Mouse (Mus musculus) liver, embryonic 14.5 days (tissue): ENCODE data around the gene Hmcn1. TPM values are rescaled to one million over a fixed set of nuclear protein-coding genes. Genes with fewer than 3 reads are reported as not detected.

Source experiments
- ATAC-seq: fragments of 200-750 bp; cut with Nextera tagmentation; 2 replicates; pipeline ENCODE4 v1.8.0; 2017; ENCODE audit warnings: moderate number of reproducible peaks, mild to moderate bottlenecking, moderate library complexity; ENCODE audit not compliant: insufficient read depth
- DNase-seq, 3 experiments: peaks; one replicate each; pipeline ENCODE4 v3.0.0-alpha.2; 2012 to 2013; ENCODE audit warnings: low read depth in 3 of 3, low spot score in 3 of 3
- H3K27ac ChIP-seq: fragments of 300-500 bp; sonication (generic); 2 replicates; pipeline ENCODE4 v1.5.1; 2014; ENCODE audit warnings: moderate library complexity, mild to moderate bottlenecking, control low read depth, inconsistent platforms
- H3K27me3 ChIP-seq: fragments of 300-500 bp; sonication (generic); 2 replicates; pipeline ENCODE4 v1.6.1; 2014; ENCODE audit warnings: mild to moderate bottlenecking, low read length, moderate library complexity; ENCODE audit not compliant: control insufficient read depth, insufficient read depth
- H3K36me3 ChIP-seq: fragments of 300-500 bp; sonication (generic); replicated peaks from 2 replicates; pipeline ENCODE4 v1.6.1; 2014; ENCODE audit warnings: low read depth; ENCODE audit not compliant: control insufficient read depth, insufficient read depth
- H3K4me1 ChIP-seq, 2 experiments: fragments of 200-500 bp in 1 of 2; fragments of 300-500 bp in 1 of 2; sonication (generic) in 1 of 2; replicated peaks; 2 replicates each; pipeline ENCODE4 v1.6.1; 2012 to 2014; ENCODE audit warnings: antibody characterized with exemption in 1 of 2, inconsistent platforms in 1 of 2, low read length in 1 of 2; ENCODE audit not compliant: control insufficient read depth in 2 of 2, insufficient read depth in 2 of 2
- H3K4me2 ChIP-seq: fragments of 300-500 bp; sonication (generic); 2 replicates; pipeline ENCODE4 v1.6.1; 2014; ENCODE audit warnings: low read depth, mild to moderate bottlenecking, control low read depth, moderate library complexity
- H3K4me3 ChIP-seq, 2 experiments: fragments of 200-500 bp in 1 of 2; fragments of 300-500 bp in 1 of 2; sonication (generic) in 1 of 2; 2 replicates each; pipeline ENCODE4 v1.5.1; 2012 to 2014; ENCODE audit warnings: low read depth in 2 of 2, low read length in 2 of 2, mild to moderate bottlenecking in 2 of 2, control low read depth in 1 of 2, inconsistent platforms in 1 of 2, moderate library complexity in 1 of 2; ENCODE audit not compliant: insufficient read depth in 1 of 2
- H3K9ac ChIP-seq: fragments of 300-500 bp; sonication (generic); replicated peaks from 2 replicates; pipeline ENCODE4 v1.6.1; 2014; ENCODE audit warnings: mild to moderate bottlenecking, control low read depth, moderate library complexity
- H3K9me3 ChIP-seq: fragments of 300-500 bp; sonication (generic); 2 replicates; pipeline ENCODE4 v1.6.1; 2016; ENCODE audit warnings: low read length, mixed read lengths; ENCODE audit not compliant: control insufficient read depth
- CTCF ChIP-seq: IDR thresholded peaks from 2 replicates; pipeline ENCODE4 v1.5.1; 2016; ENCODE audit warnings: antibody characterized with exemption, low read depth, control low read depth
- EP300 ChIP-seq: IDR thresholded peaks from 2 replicates; pipeline ENCODE4 v1.6.1; 2016; ENCODE audit warnings: antibody characterized with exemption, low read depth
- whole genome bisulfite sequencing: fragments of 180-500 bp; shearing (Covaris S2); extraction: QIAGEN DNeasy Blood & Tissue Kit; methylation state at CpG from one replicate; pipeline ENCODE4 v1.1.7; 2014; ENCODE audit not compliant: insufficient replicate concordance; 5-methylcytosine and 5-hydroxymethylcytosine counted together
- polyA plus RNA-seq, 2 experiments: library from polyadenylated mRNA; depleted of rRNA in 1 of 2; stranded (reverse) in 1 of 2; unstranded in 1 of 2; fragments of >200 nt; fragmentation: Nextera tagmentation in 1 of 2; extraction: Ambion mirVana in 1 of 2; gene quantifications; 2 replicates each; pipeline versions ENCODE4 v1.2.1 to v1.2.3; 2012 to 2014

Hmcn1 gene
- polyA plus RNA-seq, 2 experiments: 2.3 to 3.3 TPM

DNA sequence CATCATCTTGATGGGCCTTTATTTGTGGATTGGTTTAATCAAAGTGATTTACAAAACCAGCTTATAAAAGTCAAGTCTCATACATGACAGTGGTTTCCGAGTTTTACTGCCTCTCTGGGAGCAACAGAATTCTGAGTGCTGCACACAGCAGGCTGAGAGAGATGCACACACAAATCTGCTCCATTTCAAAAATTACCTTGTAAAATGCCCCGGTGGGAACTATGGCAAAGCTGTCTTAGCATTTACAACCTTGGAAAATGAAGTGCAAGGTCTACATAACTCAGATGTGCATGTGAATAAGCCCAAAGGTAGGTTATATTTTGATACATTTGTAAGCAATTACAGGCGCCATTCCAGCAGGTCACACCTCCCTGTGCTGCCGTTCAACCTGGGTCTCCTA, 245.5 kb downstream of the Hmcn1 start:
- 61% methylated on average over 4 of the region's 4 CpGs for WGBS
- no peak overlapping the region for H3K4me3 ChIP-seq
- ATAC-seq (no peak), DNase-seq (no peak)
- H3K4me2 ChIP-seq: no peak overlapping the region
- no peaks in the 10 kb centered on the region for H3K9me3 ChIP-seq
- no peak for TF ChIP-seq EP300
- TF ChIP-seq CTCF: no peak
- no peak overlapping the region for H3K27ac ChIP-seq
- no peak overlapping the region for H3K9ac ChIP-seq
- H3K27me3 ChIP-seq: no peaks in the 10 kb centered on the region
- no peaks in the 10 kb centered on the region for H3K4me1 ChIP-seq
- H3K36me3 ChIP-seq: no peaks in the 10 kb centered on the region

DNA sequence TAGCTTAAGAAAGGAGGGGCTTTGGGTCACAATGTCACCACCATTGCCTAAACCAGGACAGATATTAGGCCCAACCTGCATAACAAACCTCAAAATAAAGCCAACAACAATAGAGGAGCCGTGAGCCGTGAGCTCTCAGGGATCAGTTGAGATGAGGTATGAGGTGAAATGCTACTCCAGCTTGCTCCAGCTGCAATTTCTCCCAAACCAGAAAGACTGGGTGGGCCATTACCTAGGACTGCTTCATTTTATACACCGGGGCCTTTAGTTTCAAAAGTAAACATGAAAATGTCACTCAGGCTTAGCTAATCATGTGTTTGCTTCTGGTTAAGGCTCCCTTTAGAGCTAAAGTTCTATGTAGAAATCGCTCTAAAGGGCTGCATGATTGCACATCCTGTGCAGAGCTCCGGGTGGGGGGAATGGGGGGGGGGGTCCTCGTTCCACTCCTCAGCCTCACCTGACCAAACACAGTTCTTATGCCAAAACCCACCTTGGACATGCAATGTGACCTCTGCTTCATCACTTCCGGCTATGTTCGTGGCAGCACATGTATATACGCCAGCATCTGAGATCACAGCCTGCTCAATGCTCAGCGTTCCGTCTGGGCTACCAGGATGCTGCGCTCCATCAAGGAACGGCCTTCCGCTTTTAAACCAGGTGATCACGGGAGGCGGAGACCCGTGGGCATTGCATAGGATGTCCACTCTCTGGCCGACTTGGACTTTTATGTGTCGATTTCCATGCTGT, 250.0 kb downstream of the Hmcn1 start:
- Histone ChIP-seq H3K4me2 (no peak overlapping the region), H3K4me3 (no peak overlapping the region), H3K9me3 (no peaks in the 10 kb centered on the region), H3K27ac (no peak overlapping the region), H3K4me1 (no peaks in the 10 kb centered on the region), H3K27me3 (no peaks in the 10 kb centered on the region), H3K36me3 (no peaks in the 10 kb centered on the region), H3K9ac (no peak overlapping the region)
- WGBS: 69% methylated on average over 19 of the region's 19 CpGs
- TF ChIP-seq EP300: no peak
- TF ChIP-seq CTCF: no peak
- ATAC-seq: no peak
- DNase-seq: no peak

DNA sequence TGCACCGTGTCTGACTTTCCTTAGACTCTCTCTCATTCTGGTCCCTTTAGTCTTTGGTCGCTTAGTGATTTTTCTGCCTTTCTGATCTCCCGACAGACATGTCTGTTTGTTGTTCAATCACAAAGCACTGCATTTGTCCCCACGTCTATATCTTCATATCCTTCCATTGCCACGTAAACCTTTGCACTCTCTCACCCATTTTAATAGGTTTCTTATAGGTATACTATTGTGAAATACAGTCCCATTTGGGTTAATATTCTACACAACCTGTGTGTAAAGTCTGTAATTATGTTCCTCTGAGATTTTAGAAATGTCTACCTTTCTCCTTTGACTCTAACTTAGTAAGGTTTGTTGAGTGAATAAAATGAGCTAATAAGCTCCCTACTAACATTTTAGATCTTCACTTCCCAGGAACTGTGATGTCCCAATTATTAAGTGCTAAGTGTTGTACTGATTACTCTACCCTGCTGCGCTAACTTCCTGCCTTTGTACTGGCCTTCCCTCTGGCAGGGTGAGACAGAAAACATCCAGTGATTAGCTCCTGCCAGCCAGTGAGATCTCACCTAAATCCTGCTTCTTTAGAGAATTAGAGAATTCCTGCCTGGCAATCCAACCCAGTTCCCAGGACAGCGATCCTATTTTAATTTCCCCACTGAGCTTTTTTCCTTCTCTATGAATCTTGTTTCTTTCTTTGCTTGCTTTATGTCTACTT, 250.7 kb downstream of the Hmcn1 start:
- H3K9me3 ChIP-seq: no peaks in the 10 kb centered on the region
- WGBS: 70% methylated on average over 7 of the region's 7 CpGs
- no peaks in the 10 kb centered on the region for H3K27me3 ChIP-seq
- no peak overlapping the region for H3K9ac ChIP-seq
- H3K4me1 ChIP-seq: no peaks in the 10 kb centered on the region
- no peak for ATAC-seq
- H3K27ac ChIP-seq: no peak overlapping the region
- H3K4me2 ChIP-seq: no peak overlapping the region
- H3K36me3 ChIP-seq: no peaks in the 10 kb centered on the region
- H3K4me3 ChIP-seq: no peak overlapping the region
- no peak for TF ChIP-seq EP300
- TF ChIP-seq CTCF: no peak
- no peak for DNase-seq

DNA sequence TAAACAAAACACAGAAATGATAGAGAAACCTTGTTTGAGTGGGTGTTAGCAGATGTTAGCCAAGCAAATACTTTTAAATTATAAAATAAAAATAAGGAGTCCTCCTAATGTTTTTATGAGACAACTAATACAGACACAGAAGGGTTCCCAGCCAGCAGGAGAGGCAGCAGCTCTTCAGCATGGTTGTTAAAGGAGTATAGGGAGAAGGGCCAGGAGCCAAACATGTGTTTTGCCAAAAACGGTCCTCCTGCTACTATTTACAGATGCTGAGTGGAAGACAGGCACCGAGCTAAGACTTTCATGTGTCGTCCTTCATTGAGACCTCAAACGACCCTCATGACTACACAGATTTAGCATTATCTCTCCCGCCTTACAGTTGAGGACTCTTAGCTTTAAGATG, 281.8 kb downstream of the Hmcn1 start:
- no peaks in the 10 kb centered on the region for H3K27me3 ChIP-seq
- no peak overlapping the region for H3K4me3 ChIP-seq
- H3K4me1 ChIP-seq: no peaks in the 10 kb centered on the region
- H3K27ac ChIP-seq: no peak overlapping the region
- no peaks in the 10 kb centered on the region for H3K36me3 ChIP-seq
- no peak for DNase-seq
- no peak overlapping the region for H3K9ac ChIP-seq
- WGBS: 52% methylated on average over 5 of the region's 5 CpGs
- ATAC-seq: no peak
- TF ChIP-seq CTCF (no peak), EP300 (no peak)
- H3K9me3 ChIP-seq: no peaks in the 10 kb centered on the region
- H3K4me2 ChIP-seq: no peak overlapping the region

DNA sequence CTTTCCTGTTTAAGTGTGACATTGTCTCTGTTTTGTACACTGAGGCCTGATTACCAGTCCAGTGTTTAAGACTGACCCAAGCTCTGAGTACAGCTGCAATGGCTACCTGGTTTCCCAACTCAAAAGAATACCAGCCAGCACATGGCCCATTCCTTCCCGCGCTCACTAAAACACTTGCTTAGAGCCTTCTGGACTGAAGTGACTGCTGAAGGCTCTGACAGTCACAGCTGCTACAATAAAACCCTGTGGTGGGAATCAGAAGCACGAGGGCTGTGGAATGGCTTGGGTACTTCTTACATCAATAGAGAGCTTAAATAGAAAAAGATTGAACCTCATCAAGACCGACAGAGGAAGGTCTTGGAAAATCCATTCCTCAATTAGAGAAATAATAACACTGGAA, 286.7 kb downstream of the Hmcn1 start:
- H3K4me1 ChIP-seq: no peaks in the 10 kb centered on the region
- DNase-seq (no peak), ATAC-seq (no peak)
- 65% methylated on average over 4 of the region's 4 CpGs for WGBS
- H3K9me3 ChIP-seq: no peaks in the 10 kb centered on the region
- no peaks in the 10 kb centered on the region for H3K27me3 ChIP-seq
- H3K4me3 ChIP-seq: no peak overlapping the region
- no peak overlapping the region for H3K4me2 ChIP-seq
- no peaks in the 10 kb centered on the region for H3K36me3 ChIP-seq
- no peak for TF ChIP-seq CTCF
- no peak for TF ChIP-seq EP300
- no peak overlapping the region for H3K27ac ChIP-seq
- no peak overlapping the region for H3K9ac ChIP-seq
